Mouse (Mus musculus) B cell, adult 62 days (primary cell): ENCODE measurements around the gene Pafah1b3. TPM values are rescaled to one million over a fixed set of nuclear protein-coding genes. Genes with fewer than 3 reads are reported as not detected.

ENCODE experiments used
- total RNA-seq: library from RNA; stranded (reverse); gene quantifications from 4 replicates; pipeline ENCODE4 v1.2.4, GENCODE M21; 2023

Pafah1b3 gene
- 45.1 to 61.2 TPM (median 47.3 TPM) in 4 replicates for total RNA-seq

GRCm38 (mm10) chr7:25297454-25298325 lies at the start of gene Pafah1b3:
Gene Pafah1b3 (minus strand): TSS chr7:25297986.

GRCm38 (mm10) chr7:25316532-25317445 lies 19.0 kb upstream of the Pafah1b3 start, which contains the start of gene Megf8:
Gene Megf8 (plus strand): TSS chr7:25317164.

GRCm38 (mm10) chr7:25305956-25306613 lies 8.3 kb upstream of the Pafah1b3 start, which contains the start of gene Tmem145:
Gene Tmem145 (plus strand): TSS chr7:25306106.

GRCm38 (mm10) chr7:25301063-25301462 lies 3.3 kb upstream of the Pafah1b3 start, which contains the start of gene Prr19:
Gene Prr19 (plus strand): TSS chr7:25301411.

GRCm38 (mm10) chr7:25267301-25267750 lies 30.5 kb downstream of the Pafah1b3 start, which contains the start of gene Cic:
Gene Cic (plus strand): TSS chr7:25267704.

GRCm38 (mm10) chr7:25250141-25250972 lies 47.4 kb downstream of the Pafah1b3 start, which contains the start of gene Erf:
Gene Erf (minus strand): TSS chr7:25250761.

Other genes with a start within 250 kb of the Pafah1b3 start
- 1.8 to 4.9 TPM (median 3.5 TPM) in 4 replicates for gene Grik5, start 225.6 kb downstream of the Pafah1b3 start, total RNA-seq
- gene Zfp574, start 225.4 kb downstream of the Pafah1b3 start, total RNA-seq, result 11.8 to 16.2 TPM (median 13.1 TPM) in 4 replicates
- gene Pou2f2, start 118.3 kb downstream of the Pafah1b3 start, total RNA-seq, result 169 to 195 TPM (median 186 TPM) in 4 replicates
- 95.4 to 116 TPM (median 97.6 TPM) in 4 replicates for gene Dedd2, start 77.4 kb downstream of the Pafah1b3 start, total RNA-seq
- 13.8 to 17.0 TPM (median 15.0 TPM) in 4 replicates for gene Zfp526, start 76.6 kb downstream of the Pafah1b3 start, total RNA-seq
- gene Gsk3a, start 60.1 kb downstream of the Pafah1b3 start, total RNA-seq, result 81.1 to 85.7 TPM (median 84.3 TPM) in 4 replicates
- gene Erf, start 47.2 kb downstream of the Pafah1b3 start, total RNA-seq, result 15.6 to 21.6 TPM (median 20.3 TPM) in 4 replicates
- gene Cic, start 30.3 kb downstream of the Pafah1b3 start, total RNA-seq, result 308 to 353 TPM (median 332 TPM) in 4 replicates
- 0.48 TPM in 1 of 4 replicates, not detected in the others for gene Prr19, start 3.4 kb upstream of the Pafah1b3 start, total RNA-seq
- not detected in 4 replicates for gene Tmem145, start 8.1 kb upstream of the Pafah1b3 start, total RNA-seq
- 1.9 to 2.4 TPM (median 2.3 TPM) in 4 replicates for gene Megf8, start 19.2 kb upstream of the Pafah1b3 start, total RNA-seq
- gene Cnfn, start 71.7 kb upstream of the Pafah1b3 start, total RNA-seq, result not detected in 4 replicates
- 29.9 to 35.4 TPM (median 33.8 TPM) in 4 replicates for gene Lipe, start 100.7 kb upstream of the Pafah1b3 start, total RNA-seq
- not detected in 4 replicates for gene Cxcl17, start 114.9 kb upstream of the Pafah1b3 start, total RNA-seq
- gene Ceacam1, start 179.6 kb upstream of the Pafah1b3 start, total RNA-seq, result 42.2 to 47.3 TPM (median 44.1 TPM) in 4 replicates
- gene Ceacam2, start 241.9 kb upstream of the Pafah1b3 start, total RNA-seq, result 8.2 to 9.3 TPM (median 8.7 TPM) in 4 replicates